8 mouse cellular contexts compared by ENCODE assay signal in genomic region chr4:86668290-86669000, GRCm38 (mm10). TPM values are rescaled to one million over a fixed set of nuclear protein-coding genes. Genes with fewer than 3 reads are reported as not detected.
A peak's percentile ranks its signal among the peaks of the same experiment; 100 is the strongest.
DNase-seq lines count a peak whose midpoint lies in the region; ATAC-seq lines count a peak whose summit lies in the region.

No protein-coding gene starts in this region.

- no peak for DNase-seq in heart, adult 8-10 months (ENCODE audit: low spot score)
- no peak for DNase-seq in embryonic facial prominence, embryonic 10.5 days (ENCODE audit: low spot score)
- peak; percentile 39 for DNase-seq in intestine, embryonic 14.5 days (ENCODE audit: low spot score)
- DNase-seq in midbrain, embryonic 14.5 days: no peak
- no peak for DNase-seq in left cerebral cortex, postnatal 36 days (ENCODE audit: low spot score in 2 of 2)
- DNase-seq in gastrocnemius, postnatal 36 days: no peak
- DNase-seq in gastrocnemius, postnatal 4 days (ENCODE audit: low spot score in 2 of 2): no peak

- ATAC-seq in heart, embryonic 11.5 days (replicated peaks; ENCODE audit: insufficient number of reproducible peaks, low FRiP score, low TSS enrichment): no peak
- ATAC-seq in intestine, embryonic 14.5 days (replicated peaks; ENCODE audit: low FRiP score, low TSS enrichment, low read depth): no peak
- no peak for ATAC-seq in midbrain, embryonic 14.5 days (ENCODE audit: low FRiP score, low TSS enrichment)

- no peaks in the 10 kb centered on the region for H3K27me3 ChIP-seq in heart, embryonic 11.5 days (ENCODE audit: control insufficient read depth, insufficient read depth, low read length)
- no peaks in the 10 kb centered on the region for H3K27me3 ChIP-seq in embryonic facial prominence, embryonic 10.5 days (replicated peaks; ENCODE audit: low read depth, poor library complexity, severe bottlenecking)
- H3K27me3 ChIP-seq in intestine, embryonic 14.5 days (replicated peaks; ENCODE audit: control insufficient read depth, insufficient read depth, low read length): no peaks in the 10 kb centered on the region
- H3K27me3 ChIP-seq in midbrain, embryonic 14.5 days (ENCODE audit: control insufficient read depth, insufficient read depth, low read length): no peaks in the 10 kb centered on the region

- WGBS in heart, embryonic 11.5 days (ENCODE audit: insufficient replicate concordance): 88% methylated on average over 14 of the region's 14 CpGs
- 88% methylated on average over 14 of the region's 14 CpGs for WGBS in embryonic facial prominence, embryonic 10.5 days
- WGBS in intestine, embryonic 14.5 days: 93% methylated on average over 14 of the region's 14 CpGs
- 96% methylated on average over 14 of the region's 14 CpGs for WGBS in midbrain, embryonic 14.5 days

- no peaks in the 10 kb centered on the region for H3K9me3 ChIP-seq in heart, embryonic 11.5 days (replicated peaks; ENCODE audit: control insufficient read depth, low read length)
- H3K9me3 ChIP-seq in embryonic facial prominence, embryonic 10.5 days: no peaks in the 10 kb centered on the region
- no peaks in the 10 kb centered on the region for H3K9me3 ChIP-seq in intestine, embryonic 14.5 days (ENCODE audit: control insufficient read depth, low read length)
- no peaks in the 10 kb centered on the region for H3K9me3 ChIP-seq in midbrain, embryonic 14.5 days (ENCODE audit: control insufficient read depth, low read length)

- H3K36me3 ChIP-seq in heart, embryonic 11.5 days (ENCODE audit: control insufficient read depth, insufficient read depth, low read length): peaks cover 5% of the 10 kb centered on the region; the same call in 1 of the 2 replicates
- peaks cover 37% of the 10 kb centered on the region for H3K36me3 ChIP-seq in embryonic facial prominence, embryonic 10.5 days (replicated peaks)
- peaks cover 18% of the 10 kb centered on the region for H3K36me3 ChIP-seq in intestine, embryonic 14.5 days (ENCODE audit: control insufficient read depth, insufficient read depth, low read length)
- H3K36me3 ChIP-seq in midbrain, embryonic 14.5 days (ENCODE audit: control insufficient read depth, insufficient read depth, low read length): 0 out of 2 replicates have a peak, but pooled peaks cover 3% of the 10 kb centered on the region

- intact Hi-C loops in left cerebral cortex, postnatal 36 days (cut with DNase I): no loop called here
- intact Hi-C loops in gastrocnemius, postnatal 36 days (cut with DNase I): no loop called here

- H3K9ac ChIP-seq in heart, embryonic 11.5 days (ENCODE audit: low read depth, low read length): no peak overlapping the region
- H3K9ac ChIP-seq in intestine, embryonic 14.5 days (ENCODE audit: low read length): no peak overlapping the region
- H3K9ac ChIP-seq in midbrain, embryonic 14.5 days (replicated peaks; ENCODE audit: low read length): no peak overlapping the region

- H3K4me2 ChIP-seq in heart, embryonic 11.5 days: peak overlapping the region; percentile 65
- peak overlapping the region; percentile 62 for H3K4me2 ChIP-seq in intestine, embryonic 14.5 days (ENCODE audit: low read length)
- peak overlapping the region; percentile 75 for H3K4me2 ChIP-seq in midbrain, embryonic 14.5 days (ENCODE audit: low read length)

- H3K27ac ChIP-seq in heart, embryonic 11.5 days (ENCODE audit: low read depth, low read length): no peak overlapping the region
- H3K27ac ChIP-seq in embryonic facial prominence, embryonic 10.5 days (replicated peaks): no peak overlapping the region
- H3K27ac ChIP-seq in intestine, embryonic 14.5 days (ENCODE audit: low read depth): peak overlapping the region; percentile 48; the same call in 1 of the 2 replicates
- no peak overlapping the region for H3K27ac ChIP-seq in midbrain, embryonic 14.5 days (replicated peaks; ENCODE audit: low read depth, low read length)

- peaks cover 12% of the 10 kb centered on the region for H3K4me1 ChIP-seq in heart, embryonic 11.5 days (ENCODE audit: control insufficient read depth, insufficient read depth, low read length)
- H3K4me1 ChIP-seq in embryonic facial prominence, embryonic 10.5 days: peaks cover 37% of the 10 kb centered on the region
- H3K4me1 ChIP-seq in intestine, embryonic 14.5 days (replicated peaks; ENCODE audit: control insufficient read depth, insufficient read depth, low read length): peaks cover 21% of the 10 kb centered on the region
- no peaks in the 10 kb centered on the region; the same call in 1 of the 2 replicates for H3K4me1 ChIP-seq in midbrain, embryonic 14.5 days (ENCODE audit: control insufficient read depth, insufficient read depth, low read length)

- H3K4me3 ChIP-seq in heart, embryonic 11.5 days (ENCODE audit: low read depth, low read length): peak overlapping the region; percentile 66
- peak overlapping the region; percentile 76 for H3K4me3 ChIP-seq in embryonic facial prominence, embryonic 10.5 days
- H3K4me3 ChIP-seq in intestine, embryonic 14.5 days (ENCODE audit: low read depth, low read length): peak overlapping the region; percentile 49
- no peak overlapping the region for H3K4me3 ChIP-seq in midbrain, embryonic 14.5 days (replicated peaks; ENCODE audit: low read depth, low read length)

RNA-seq across cellular contexts. Expression of gene Plin2, which starts 1.4 kb away (rescaled TPM):
- 65.4 and 70.4 TPM in 2 replicates for polyA plus RNA-seq in heart, embryonic 11.5 days (2014; fragmentation: Nextera tagmentation; extraction: Ambion mirVana)
- 100 to 1,000 TPM; 111 to 155 (median 132) TPM for total RNA-seq in heart, adult 8-10 months (2022)
- 70.4 and 75.4 TPM in 2 replicates for polyA plus RNA-seq in embryonic facial prominence, embryonic 10.5 days (2016; fragmentation: Nextera tagmentation; extraction: Ambion mirVana)
- 75.1 and 78.0 TPM in 2 replicates for polyA plus RNA-seq in intestine, embryonic 14.5 days (2014; fragmentation: Nextera tagmentation; extraction: Ambion mirVana)
- polyA plus RNA-seq in midbrain, embryonic 14.5 days (2014; fragmentation: Nextera tagmentation; extraction: Ambion mirVana): 30.9 and 41.3 TPM in 2 replicates
- 10 to 100 TPM; 10.4 to 13.4 TPM for total RNA-seq in left cerebral cortex, postnatal 36 days (2021)
- total RNA-seq in gastrocnemius, postnatal 36 days (2021): 10 to 100 TPM; 51.7 to 54.1 TPM
- total RNA-seq in gastrocnemius, postnatal 4 days (2021): 100 to 1,000 TPM in 1 of 2 experiments, 10 to 100 TPM in 1; 95.5 to 103 TPM

RNA-seq across cellular contexts. Expression of gene Haus6, which starts 56.6 kb away (rescaled TPM):
- polyA plus RNA-seq in heart, embryonic 11.5 days (2014; fragmentation: Nextera tagmentation; extraction: Ambion mirVana): 15.5 and 16.2 TPM in 2 replicates
- 1 to 10 TPM; 4.4 to 6.7 (median 4.6) TPM for total RNA-seq in heart, adult 8-10 months (2022)
- polyA plus RNA-seq in embryonic facial prominence, embryonic 10.5 days (2016; fragmentation: Nextera tagmentation; extraction: Ambion mirVana): 30.3 and 31.7 TPM in 2 replicates
- polyA plus RNA-seq in intestine, embryonic 14.5 days (2014; fragmentation: Nextera tagmentation; extraction: Ambion mirVana): 18.3 and 20.4 TPM in 2 replicates
- 6.2 and 9.8 TPM in 2 replicates for polyA plus RNA-seq in midbrain, embryonic 14.5 days (2014; fragmentation: Nextera tagmentation; extraction: Ambion mirVana)
- total RNA-seq in left cerebral cortex, postnatal 36 days (2021): 1 to 10 TPM; 9.4 to 9.6 TPM
- total RNA-seq in gastrocnemius, postnatal 36 days (2021): 1 to 10 TPM; 4.6 to 5.7 TPM
- total RNA-seq in gastrocnemius, postnatal 4 days (2021): 10 to 100 TPM; 10.4 to 12.2 TPM
